Mouse (Mus musculus): ENCODE data around the gene Nfix.

- TF ChIP-seq CEBPB (IDR thresholded peaks at IDR 0.05; ENCODE audit: insufficient read depth, poor library complexity, severe bottlenecking) (no peak), MYOG (IDR thresholded peaks at IDR 0.05; ENCODE audit: control insufficient read depth in 1 of 3, insufficient read depth in 1 of 3, insufficient read length in 2 of 3, low read depth in 2 of 3) (peak in 1 of 3 experiments; percentile 15), POLR2A (IDR thresholded peaks at IDR 0.05; ENCODE audit: insufficient read length, low read depth) (peak; percentile 65), MAX (IDR thresholded peaks at IDR 0.05; ENCODE audit: low read depth) (no peak)
Observed at GRCm38 (mm10) chr8:84687705-84688100, 112.4 kb downstream of the Nfix start, which contains the start of gene Nacc1.

Measured in myocyte (in vitro differentiated cells).